Mouse (Mus musculus): ENCODE results near the gene Slit3.

Gene Slit3

DNA sequence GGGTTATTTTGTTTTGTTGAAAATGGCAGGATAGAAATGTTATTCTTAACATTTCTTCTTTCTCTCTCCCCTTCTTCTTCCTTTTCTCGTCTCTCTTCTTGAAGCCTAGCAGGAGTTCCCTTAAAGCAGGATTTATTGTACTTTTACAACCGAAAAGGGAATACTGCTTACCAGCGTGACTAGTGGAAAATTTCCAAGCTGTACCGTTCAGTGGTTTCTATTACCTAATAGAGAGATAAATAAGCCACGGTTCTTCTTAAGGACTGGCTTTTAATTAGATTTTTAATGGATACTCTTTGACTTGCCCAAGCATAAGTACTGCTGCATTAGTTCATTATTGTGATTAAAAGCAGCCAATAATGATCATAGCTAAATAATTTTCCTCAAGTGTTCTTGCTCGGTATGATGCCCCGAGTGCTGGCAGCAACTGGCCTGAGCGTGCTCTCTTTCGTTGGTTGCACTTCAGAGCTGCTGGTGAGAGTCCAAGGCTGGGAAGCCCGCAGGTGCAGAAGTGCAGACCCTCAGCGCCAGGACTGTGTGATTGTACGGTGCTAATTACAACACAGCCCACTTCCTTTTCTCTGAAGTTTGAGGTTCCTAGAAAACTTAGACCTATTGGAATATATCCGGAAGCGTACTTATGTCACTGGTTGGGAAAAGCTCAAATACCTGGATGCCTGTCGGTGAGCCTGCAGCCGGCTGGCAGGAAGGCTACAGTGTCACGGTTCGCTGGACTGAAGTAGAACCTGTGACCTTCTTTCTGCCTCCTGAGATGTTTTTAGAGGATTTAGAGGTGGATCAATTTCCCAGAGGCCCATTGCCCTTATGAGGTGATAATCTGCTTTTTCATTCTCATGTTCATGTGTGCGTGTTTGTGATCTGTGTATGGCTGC lies 217.1 kb downstream of the Slit3 start:
- H3K27me3 ChIP-seq (ENCODE audit: control insufficient read depth, insufficient read depth, low read length, poor library complexity, severe bottlenecking): no peaks in the 10 kb centered on the region
- no peak for DNase-seq (ENCODE audit: low read depth, low spot score)
- no peaks in the 10 kb centered on the region for H3K36me3 ChIP-seq (ENCODE audit: control insufficient read depth, insufficient read depth, low read length, poor library complexity, severe bottlenecking)

DNA sequence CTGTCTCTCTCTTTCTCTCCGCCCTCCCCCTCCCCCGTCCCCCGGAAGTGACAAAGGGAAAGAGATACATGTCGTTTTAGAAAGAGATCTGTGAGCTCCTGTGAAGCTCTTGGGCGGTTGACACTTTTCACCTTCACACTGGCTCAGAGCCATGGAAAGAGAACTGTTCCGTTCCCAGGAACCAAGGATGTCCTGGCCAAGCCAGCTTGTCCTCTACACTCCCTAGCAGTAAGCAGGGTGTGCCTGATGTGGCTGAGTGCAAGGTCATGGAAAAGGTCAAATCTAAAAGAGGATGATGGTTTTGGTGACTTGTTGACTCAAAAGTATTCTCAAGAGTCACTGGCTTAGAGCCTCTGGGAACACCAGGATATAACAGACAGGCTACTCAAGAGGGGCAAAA lies 219.7 kb downstream of the Slit3 start:
- no peak for DNase-seq (ENCODE audit: low read depth, low spot score)
- Histone ChIP-seq H3K27me3 (ENCODE audit: control insufficient read depth, insufficient read depth, low read length, poor library complexity, severe bottlenecking) (no peaks in the 10 kb centered on the region), H3K36me3 (ENCODE audit: control insufficient read depth, insufficient read depth, low read length, poor library complexity, severe bottlenecking) (no peaks in the 10 kb centered on the region)

DNA sequence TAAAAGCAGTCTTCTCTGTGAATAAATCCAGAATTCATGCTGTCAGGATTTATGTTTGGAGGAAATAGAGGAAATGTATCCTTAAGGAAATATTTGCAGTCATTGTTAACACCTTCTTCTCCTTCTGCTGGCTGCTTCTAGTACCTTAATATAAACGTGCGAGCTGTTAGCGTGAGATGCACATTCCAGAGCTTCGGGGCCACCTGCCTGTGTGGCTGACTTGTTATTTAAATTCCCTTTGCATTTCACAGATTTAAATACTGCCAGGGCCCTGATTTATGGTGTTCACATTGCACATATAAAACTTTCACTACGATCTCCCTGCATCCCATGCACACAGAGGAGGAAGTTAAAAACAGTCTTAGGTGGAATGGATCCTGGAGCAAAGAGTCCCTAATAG lies 221.5 kb downstream of the Slit3 start:
- Histone ChIP-seq H3K36me3 (ENCODE audit: control insufficient read depth, insufficient read depth, low read length, poor library complexity, severe bottlenecking) (no peaks in the 10 kb centered on the region), H3K27me3 (ENCODE audit: control insufficient read depth, insufficient read depth, low read length, poor library complexity, severe bottlenecking) (no peaks in the 10 kb centered on the region)
- no peak for DNase-seq (ENCODE audit: low read depth, low spot score)

DNA sequence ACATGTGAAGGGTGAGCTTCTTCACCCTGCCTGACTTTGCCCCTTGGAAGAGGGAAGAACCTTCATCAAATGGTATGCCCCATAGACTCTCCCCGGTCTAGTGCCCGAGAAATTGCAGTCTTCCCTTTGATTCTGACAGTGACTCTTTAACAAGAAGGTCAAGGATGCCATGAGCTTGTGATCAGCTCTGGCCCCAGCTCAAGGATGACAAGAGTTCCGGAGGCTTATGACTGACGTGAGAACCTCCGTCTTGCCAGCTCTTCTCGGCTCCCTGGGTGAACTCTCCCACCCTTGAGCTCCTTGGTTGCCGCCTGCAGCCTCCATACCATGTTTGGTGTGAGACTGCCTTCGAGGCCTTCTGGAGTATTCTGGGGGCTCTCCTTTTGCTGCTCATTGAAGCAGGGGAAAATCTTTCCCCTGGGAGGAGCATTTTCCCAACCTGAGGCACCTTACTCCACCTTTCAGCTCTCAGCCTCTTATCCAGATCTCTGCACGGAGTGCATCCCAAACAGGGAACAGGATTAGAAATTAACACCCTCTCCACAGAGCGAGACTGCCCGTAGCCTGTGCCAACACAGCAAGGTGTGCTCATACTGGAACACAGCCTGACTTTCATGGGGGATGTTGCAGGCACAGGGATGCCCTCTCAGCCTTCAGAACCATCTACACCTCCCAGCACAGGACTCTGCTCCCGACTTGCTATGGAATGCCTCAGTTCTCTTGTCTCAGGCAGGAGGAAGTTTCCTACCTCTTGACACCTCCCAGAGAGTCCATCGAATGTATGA lies 224.9 kb downstream of the Slit3 start:
- Histone ChIP-seq H3K27me3 (ENCODE audit: control insufficient read depth, insufficient read depth, low read length, poor library complexity, severe bottlenecking) (no peaks in the 10 kb centered on the region), H3K36me3 (ENCODE audit: control insufficient read depth, insufficient read depth, low read length, poor library complexity, severe bottlenecking) (no peaks in the 10 kb centered on the region)
- DNase-seq (ENCODE audit: low read depth, low spot score): no peak

DNA sequence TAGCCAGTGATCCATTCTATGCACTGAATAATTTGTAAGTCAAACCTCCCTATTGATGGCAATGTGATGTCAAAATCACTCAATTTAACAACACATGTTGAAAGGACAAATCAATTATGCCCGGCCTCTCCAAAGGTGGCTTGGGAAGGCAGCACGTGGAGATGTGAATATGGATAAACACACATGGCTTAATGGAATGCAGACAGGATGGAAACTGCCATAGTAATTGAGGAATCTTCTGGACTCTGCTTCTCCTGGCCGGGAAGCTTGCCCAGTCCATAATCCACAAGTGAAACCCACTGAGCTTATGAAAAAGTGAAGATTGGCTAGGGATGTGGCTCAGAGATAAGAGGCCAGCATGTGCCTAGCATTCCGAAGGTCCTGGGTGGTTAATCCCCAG lies 227.1 kb downstream of the Slit3 start:
- DNase-seq (ENCODE audit: low read depth, low spot score): no peak
- Histone ChIP-seq H3K27me3 (ENCODE audit: control insufficient read depth, insufficient read depth, low read length, poor library complexity, severe bottlenecking) (no peaks in the 10 kb centered on the region), H3K36me3 (ENCODE audit: control insufficient read depth, insufficient read depth, low read length, poor library complexity, severe bottlenecking) (no peaks in the 10 kb centered on the region)

DNA sequence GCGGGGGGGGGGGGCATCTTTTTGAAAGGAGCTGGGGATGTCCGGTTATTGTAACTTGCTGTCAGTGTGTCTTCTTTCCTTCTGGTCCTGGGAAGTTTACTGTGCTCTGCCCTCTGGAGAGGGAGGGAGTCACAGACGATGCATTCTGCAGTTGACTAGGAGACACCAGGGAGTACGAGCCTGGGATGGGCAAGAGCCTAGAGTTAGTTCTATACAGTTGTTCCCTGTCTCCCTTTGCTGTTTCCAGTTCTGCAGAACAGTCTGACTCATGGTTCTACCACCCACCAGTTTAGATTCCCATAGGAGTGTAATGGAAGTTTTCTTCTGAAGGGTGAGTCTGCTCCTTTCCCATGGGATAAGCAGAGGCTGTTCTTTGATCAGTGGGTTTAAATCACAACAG lies 229.9 kb downstream of the Slit3 start:
- no peak for DNase-seq (ENCODE audit: low read depth, low spot score)

DNA sequence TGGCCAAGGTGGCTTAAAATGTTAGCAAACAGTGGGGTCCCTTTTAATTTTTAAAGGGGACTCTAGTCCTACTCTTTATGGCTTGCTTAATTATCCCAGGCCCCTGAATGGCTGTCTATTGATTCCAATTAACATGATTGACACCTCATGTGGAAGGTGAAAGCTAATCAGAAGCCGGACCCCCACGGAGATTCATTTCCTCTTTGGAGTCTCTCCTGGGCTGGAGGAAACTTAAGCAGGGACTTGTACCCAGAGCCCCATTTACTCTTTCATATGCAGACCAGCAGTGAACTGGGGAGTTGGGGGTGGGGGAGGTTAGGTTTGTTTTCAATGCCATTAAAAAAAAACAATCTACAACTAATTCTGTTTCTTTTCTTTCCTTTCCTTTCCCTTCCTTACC lies 230.4 kb downstream of the Slit3 start:
- H3K36me3 ChIP-seq (ENCODE audit: control insufficient read depth, insufficient read depth, low read length, poor library complexity, severe bottlenecking): no peaks in the 10 kb centered on the region
- H3K27me3 ChIP-seq (ENCODE audit: control insufficient read depth, insufficient read depth, low read length, poor library complexity, severe bottlenecking): no peaks in the 10 kb centered on the region
- DNase-seq (ENCODE audit: low read depth, low spot score): no peak

More for the DNA sequence above, 229.9 kb downstream of the Slit3 start:
- no peaks in the 10 kb centered on the region for H3K36me3 ChIP-seq (ENCODE audit: control insufficient read depth, insufficient read depth, low read length, poor library complexity, severe bottlenecking)
- no peaks in the 10 kb centered on the region for H3K27me3 ChIP-seq (ENCODE audit: control insufficient read depth, insufficient read depth, low read length, poor library complexity, severe bottlenecking)

DNA sequence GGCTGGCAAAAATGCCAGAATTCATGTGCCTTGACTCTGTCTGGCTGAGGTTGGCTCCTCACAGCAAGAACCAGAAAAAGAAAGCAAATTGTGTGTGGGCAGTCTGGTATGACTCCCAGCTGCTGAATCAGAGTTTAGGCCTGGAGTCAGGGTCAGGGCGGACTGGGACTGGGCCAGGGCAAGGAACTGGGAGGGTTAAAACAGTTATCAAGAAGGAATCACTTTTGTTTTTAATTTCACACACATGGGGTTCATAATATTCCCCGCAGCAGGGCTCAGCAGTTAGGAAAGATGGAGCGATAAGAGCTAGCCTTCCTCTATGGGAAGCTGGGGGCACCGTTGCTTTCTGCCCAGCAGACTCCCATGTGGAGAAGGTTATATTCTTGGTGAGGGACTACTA lies 234.8 kb downstream of the Slit3 start:
- Histone ChIP-seq H3K36me3 (ENCODE audit: control insufficient read depth, insufficient read depth, low read length, poor library complexity, severe bottlenecking) (no peaks in the 10 kb centered on the region), H3K27me3 (ENCODE audit: control insufficient read depth, insufficient read depth, low read length, poor library complexity, severe bottlenecking) (no peaks in the 10 kb centered on the region)
- DNase-seq (ENCODE audit: low read depth, low spot score): no peak

DNA sequence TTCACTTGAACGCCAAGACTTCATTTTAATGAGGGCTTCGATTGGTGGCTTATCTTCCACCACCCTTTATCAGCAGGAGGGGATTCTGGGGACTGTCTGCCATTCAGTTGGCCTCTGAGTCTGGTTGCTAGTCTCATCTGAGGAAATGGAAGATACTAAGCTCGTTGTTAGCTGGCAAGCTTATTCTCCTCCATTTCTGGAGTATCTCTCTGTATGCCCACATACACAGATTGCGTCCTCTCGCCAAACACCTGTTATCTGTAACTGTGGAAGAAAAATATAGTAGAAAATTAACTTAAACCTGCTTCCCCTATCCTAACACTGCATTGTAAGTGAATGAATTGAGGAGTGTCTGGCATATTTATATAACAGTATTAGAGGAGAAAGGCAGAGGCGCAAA lies 240.0 kb downstream of the Slit3 start:
- Histone ChIP-seq H3K27me3 (ENCODE audit: control insufficient read depth, insufficient read depth, low read length, poor library complexity, severe bottlenecking) (no peaks in the 10 kb centered on the region), H3K36me3 (ENCODE audit: control insufficient read depth, insufficient read depth, low read length, poor library complexity, severe bottlenecking) (no peaks in the 10 kb centered on the region)
- no peak for DNase-seq (ENCODE audit: low read depth, low spot score)

DNA sequence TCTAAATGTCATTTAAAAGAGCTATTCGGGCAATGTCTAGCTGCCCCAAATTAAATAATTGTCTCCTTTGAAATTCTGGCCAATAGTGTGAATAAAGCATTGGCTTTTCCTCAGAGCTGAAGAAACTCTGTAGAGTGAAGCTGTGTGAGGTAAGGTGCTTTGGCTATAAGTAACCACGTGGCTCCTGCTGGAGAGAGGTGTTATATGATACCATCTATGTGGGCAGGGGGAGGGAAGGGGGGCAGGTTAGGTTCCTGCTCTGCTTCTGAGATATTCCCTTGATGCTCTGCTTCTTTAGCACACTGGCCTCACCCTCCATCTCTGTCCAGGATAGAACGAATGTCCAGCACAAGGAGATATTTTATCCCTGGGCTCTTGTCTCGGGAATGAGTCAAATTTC lies 242.0 kb downstream of the Slit3 start:
- DNase-seq (ENCODE audit: low read depth, low spot score): no peak
- Histone ChIP-seq H3K27me3 (ENCODE audit: control insufficient read depth, insufficient read depth, low read length, poor library complexity, severe bottlenecking) (no peaks in the 10 kb centered on the region), H3K36me3 (ENCODE audit: control insufficient read depth, insufficient read depth, low read length, poor library complexity, severe bottlenecking) (no peaks in the 10 kb centered on the region)

DNA sequence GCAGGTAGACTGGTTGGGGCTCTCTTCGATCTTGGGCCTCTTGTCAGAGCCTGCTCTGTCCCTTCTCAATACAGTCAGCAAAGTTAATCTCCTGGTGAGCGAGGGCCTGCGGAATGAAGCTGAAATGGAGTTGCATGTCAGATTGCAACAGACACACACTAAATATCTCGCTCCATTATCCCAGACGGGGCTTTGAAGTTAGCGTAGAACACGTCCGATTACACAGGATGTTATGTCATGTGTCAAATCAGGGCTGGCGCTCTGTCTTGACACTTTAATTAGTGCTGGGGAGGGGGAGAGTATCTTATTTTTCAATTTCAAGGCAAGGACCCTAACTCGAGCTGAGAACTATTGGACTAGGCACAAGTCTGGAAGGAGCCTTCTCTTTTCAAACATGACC lies 243.4 kb downstream of the Slit3 start:
- DNase-seq (ENCODE audit: low read depth, low spot score): no peak
- Histone ChIP-seq H3K27me3 (ENCODE audit: control insufficient read depth, insufficient read depth, low read length, poor library complexity, severe bottlenecking) (no peaks in the 10 kb centered on the region), H3K36me3 (ENCODE audit: control insufficient read depth, insufficient read depth, low read length, poor library complexity, severe bottlenecking) (no peaks in the 10 kb centered on the region)

DNA sequence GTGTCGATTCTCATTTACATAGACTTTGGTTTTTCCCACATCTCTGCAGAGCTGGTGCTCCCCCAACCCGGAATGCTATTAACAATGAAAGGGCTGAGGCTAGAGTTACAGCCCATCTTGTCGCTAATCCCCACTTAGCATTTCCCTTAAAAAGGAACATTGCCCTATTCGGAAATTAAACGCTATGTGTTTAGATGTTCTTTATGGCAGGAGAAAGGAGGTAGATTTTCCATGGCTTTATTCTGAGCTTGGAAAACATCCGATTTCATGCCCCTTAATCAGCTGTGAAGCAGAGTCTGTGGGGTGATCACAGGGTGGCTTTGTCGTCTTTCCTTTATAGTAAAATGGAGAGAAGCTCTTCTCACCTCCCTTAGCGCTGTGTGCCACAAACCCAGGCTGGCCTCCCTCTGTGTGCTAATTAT lies 244.5 kb downstream of the Slit3 start:
- H3K36me3 ChIP-seq (ENCODE audit: control insufficient read depth, insufficient read depth, low read length, poor library complexity, severe bottlenecking): no peaks in the 10 kb centered on the region
- DNase-seq (ENCODE audit: low read depth, low spot score): no peak

DNA sequence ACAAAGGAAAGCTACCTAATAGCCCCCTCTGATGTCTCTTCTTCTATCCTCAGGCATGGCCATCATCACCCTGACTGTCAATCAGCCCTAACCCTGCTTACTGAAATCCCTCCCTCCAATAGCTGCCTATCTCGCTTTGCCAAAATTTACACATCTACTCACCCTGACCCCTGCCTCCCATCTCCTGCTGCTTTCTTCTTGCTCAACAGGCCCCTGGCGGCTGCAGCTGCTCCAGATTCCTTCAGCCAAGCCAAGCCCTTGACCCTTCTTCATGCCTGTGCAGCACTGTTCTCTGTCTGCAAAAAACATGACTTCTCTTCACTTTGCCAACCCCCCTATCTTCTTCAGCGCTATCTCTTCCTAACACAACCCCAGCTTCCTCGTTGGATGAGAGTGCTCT lies 245.6 kb downstream of the Slit3 start:
- no peak for DNase-seq (ENCODE audit: low read depth, low spot score)
- H3K27me3 ChIP-seq (ENCODE audit: control insufficient read depth, insufficient read depth, low read length, poor library complexity, severe bottlenecking): no peaks in the 10 kb centered on the region
- no peaks in the 10 kb centered on the region for H3K36me3 ChIP-seq (ENCODE audit: control insufficient read depth, insufficient read depth, low read length, poor library complexity, severe bottlenecking)

More for the DNA sequence above, 244.5 kb downstream of the Slit3 start:
- no peaks in the 10 kb centered on the region for H3K27me3 ChIP-seq (ENCODE audit: control insufficient read depth, insufficient read depth, low read length, poor library complexity, severe bottlenecking)

DNA sequence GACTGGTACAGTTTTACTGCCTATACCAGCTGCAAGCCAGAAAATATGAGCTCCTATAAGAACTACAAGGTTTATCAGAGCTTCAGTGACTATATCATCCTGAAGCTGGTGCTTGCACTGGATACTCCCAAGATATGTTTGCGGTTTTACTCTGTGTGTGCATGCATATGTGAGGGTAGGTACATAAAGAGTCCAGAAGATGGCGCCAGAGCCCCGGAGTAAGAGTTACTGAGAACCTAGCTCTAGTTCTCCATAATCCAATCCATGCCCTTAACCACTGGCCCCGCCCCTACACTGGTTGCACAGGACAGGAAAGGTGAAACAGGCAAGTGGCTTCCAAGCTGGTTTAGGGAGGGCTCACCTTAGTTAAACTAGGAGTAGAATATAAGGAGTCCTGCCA lies 246.2 kb downstream of the Slit3 start:
- no peaks in the 10 kb centered on the region for H3K27me3 ChIP-seq (ENCODE audit: control insufficient read depth, insufficient read depth, low read length, poor library complexity, severe bottlenecking)
- no peak for DNase-seq (ENCODE audit: low read depth, low spot score)
- H3K36me3 ChIP-seq (ENCODE audit: control insufficient read depth, insufficient read depth, low read length, poor library complexity, severe bottlenecking): no peaks in the 10 kb centered on the region

DNA sequence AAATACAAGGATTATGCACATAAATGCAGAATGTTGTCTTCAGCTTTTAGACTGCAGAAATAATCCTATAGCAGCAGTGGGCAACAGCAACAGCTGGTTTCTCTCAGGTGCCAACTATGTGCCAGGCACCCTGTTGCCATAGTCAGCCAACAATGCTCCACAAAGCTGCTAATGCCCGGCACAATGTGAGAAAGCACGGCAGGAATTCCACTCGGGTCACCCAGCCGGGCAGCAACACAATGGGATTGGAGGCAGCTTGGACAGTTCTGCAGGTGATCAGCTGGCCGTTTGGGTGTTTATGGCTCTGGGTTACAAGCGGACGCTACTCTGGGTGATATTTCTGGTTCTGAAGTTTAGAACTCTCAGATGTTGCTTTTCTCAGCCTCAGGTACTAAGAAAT lies 248.9 kb downstream of the Slit3 start:
- DNase-seq (ENCODE audit: low read depth, low spot score): no peak
- H3K36me3 ChIP-seq (ENCODE audit: control insufficient read depth, insufficient read depth, low read length, poor library complexity, severe bottlenecking): no peaks in the 10 kb centered on the region
- H3K27me3 ChIP-seq (ENCODE audit: control insufficient read depth, insufficient read depth, low read length, poor library complexity, severe bottlenecking): no peaks in the 10 kb centered on the region

Data from splenic B cell, adult 2 months (primary cell).